Mouse (Mus musculus) MEL (cell line): Measurements from ENCODE around the gene Dock9. TPM values are rescaled to one million over a fixed set of nuclear protein-coding genes. Genes with fewer than 3 reads are reported as not detected.

Source experiments
- DNase-seq: peaks from one replicate; pipeline ENCODE4 v3.0.0; 2011; ENCODE audit warnings: low read depth, low spot score
- H3K27ac ChIP-seq: 2 replicates; pipeline ENCODE4 v1.5.1; 2012; ENCODE audit warnings: low read depth, mild to moderate bottlenecking, control low read depth, low read length, moderate library complexity; ENCODE audit not compliant: control insufficient read depth
- H3K27me3 ChIP-seq, 2 experiments: fragments of 150-350 bp in 1 of 2; sonication (generic) in 1 of 2; 2 replicates each; pipeline ENCODE4 v1.6.1; 2012; ENCODE audit warnings: low read length in 2 of 2, mild to moderate bottlenecking in 2 of 2, improper control_type of control experiment in 1 of 2, moderate library complexity in 1 of 2; ENCODE audit not compliant: insufficient read depth in 2 of 2, control insufficient read depth in 1 of 2
- H3K36me3 ChIP-seq, 2 experiments: 2 replicates each; pipeline ENCODE4 v1.6.1; 2012 to 2014; ENCODE audit warnings: low read length in 2 of 2, improper control_type of control experiment in 1 of 2, inconsistent platforms in 1 of 2, mild to moderate bottlenecking in 1 of 2; ENCODE audit not compliant: insufficient read depth in 2 of 2, control insufficient read depth in 1 of 2
- H3K4me1 ChIP-seq, 2 experiments: fragments of 150-350 bp in 1 of 2; sonication (generic) in 1 of 2; 2 replicates each; pipeline ENCODE4 v1.6.1; 2012; ENCODE audit warnings: low read length in 2 of 2, improper control_type of control experiment in 1 of 2, mild to moderate bottlenecking in 1 of 2; ENCODE audit not compliant: insufficient read depth in 2 of 2, control insufficient read depth in 1 of 2
- H3K4me3 ChIP-seq, 2 experiments: fragments of 150-350 bp in 1 of 2; sonication (generic) in 1 of 2; 2 replicates each; pipeline ENCODE4 v1.5.1; 2012; ENCODE audit warnings: low read depth in 2 of 2, low read length in 2 of 2, mild to moderate bottlenecking in 2 of 2, moderate library complexity in 2 of 2, control low read depth in 1 of 2, improper control_type of control experiment in 1 of 2; ENCODE audit not compliant: control insufficient read depth in 1 of 2, insufficient read depth in 1 of 2
- H3K79me2 ChIP-seq: 2 replicates; pipeline ENCODE4 v1.6.1; 2012; ENCODE audit warnings: mild to moderate bottlenecking, low read length, moderate library complexity; ENCODE audit not compliant: control insufficient read depth, poor library complexity, insufficient read depth
- H3K9ac ChIP-seq: 2 replicates; pipeline ENCODE4 v1.6.1; 2012; ENCODE audit warnings: low read depth, mild to moderate bottlenecking, control low read depth, low read length, moderate library complexity; ENCODE audit not compliant: control insufficient read depth, poor library complexity, severe bottlenecking
- H3K9me3 ChIP-seq: fragments of 150-350 bp; sonication (generic); replicated peaks from 2 replicates; pipeline ENCODE4 v1.6.1; 2012; ENCODE audit warnings: mild to moderate bottlenecking, low read length, improper control_type of control experiment, moderate library complexity; ENCODE audit not compliant: insufficient read depth
- BHLHE40 ChIP-seq: IDR thresholded peaks from 2 replicates; pipeline ENCODE4 v1.6.1; 2012; ENCODE audit warnings: low read depth, mild to moderate bottlenecking, inconsistent platforms, low read length, improper control_type of control experiment, borderline replicate concordance
- CTCF ChIP-seq, 3 experiments: IDR thresholded peaks in 2 of 3; conservative IDR thresholded peaks in 1 of 3; 2 replicates each; pipeline ENCODE4 v1.5.1; 2011 to 2012; ENCODE audit warnings: low read length in 3 of 3, low read depth in 2 of 3, mild to moderate bottlenecking in 2 of 3, improper control_type of control experiment in 1 of 3, inconsistent platforms in 1 of 3, mixed read lengths in 1 of 3, moderate library complexity in 1 of 3; ENCODE audit not compliant: control insufficient read depth in 1 of 3, insufficient read depth in 1 of 3, poor library complexity in 1 of 3, severe bottlenecking in 1 of 3
- EP300 ChIP-seq, 2 experiments: IDR thresholded peaks; 2 replicates each; pipeline ENCODE4 v1.6.1; 2011; ENCODE audit warnings: improper control_type of control experiment in 2 of 2, low read length in 2 of 2, low read depth in 1 of 2, mild to moderate bottlenecking in 1 of 2
- GABPA ChIP-seq: IDR thresholded peaks from 2 replicates; pipeline ENCODE4 v1.6.1; 2012; ENCODE audit warnings: low read depth, mild to moderate bottlenecking, inconsistent platforms, low read length, improper control_type of control experiment, moderate library complexity
- HCFC1 ChIP-seq: IDR thresholded peaks from 2 replicates; pipeline ENCODE4 v1.6.1; 2012; ENCODE audit warnings: low read depth, mild to moderate bottlenecking, inconsistent platforms, low read length, improper control_type of control experiment, moderate library complexity
- JUND ChIP-seq: IDR thresholded peaks from 2 replicates; pipeline ENCODE4 v1.6.1; 2011; ENCODE audit warnings: low read depth, mild to moderate bottlenecking, improper control_type of control experiment, low read length
- KAT2A ChIP-seq: conservative IDR thresholded peaks from 2 replicates; pipeline ENCODE4 v1.6.1; 2012; ENCODE audit warnings: low read depth, low read length, improper control_type of control experiment, inconsistent platforms
- MAX ChIP-seq: IDR thresholded peaks from 2 replicates; pipeline ENCODE4 v1.6.1; 2011; ENCODE audit warnings: low read length, improper control_type of control experiment
- MEF2A ChIP-seq: IDR thresholded peaks from 2 replicates; pipeline ENCODE4 v1.6.1; 2014; ENCODE audit warnings: low read depth, mild to moderate bottlenecking, inconsistent platforms, low read length, improper control_type of control experiment; ENCODE audit not compliant: poor library complexity, insufficient replicate concordance, severe bottlenecking; ENCODE audit errors: extremely low read depth
- MXI1 ChIP-seq: IDR thresholded peaks from 2 replicates; pipeline ENCODE4 v1.6.1; 2011; ENCODE audit warnings: mild to moderate bottlenecking, low read depth, low read length, improper control_type of control experiment
- NELFE ChIP-seq: IDR thresholded peaks from 2 replicates; pipeline ENCODE4 v1.6.1; 2011; ENCODE audit warnings: low read depth, low read length, improper control_type of control experiment
- RAD21 ChIP-seq: IDR thresholded peaks from 2 replicates; pipeline ENCODE4 v1.6.1; 2011; ENCODE audit warnings: mild to moderate bottlenecking, low read depth, low read length, improper control_type of control experiment
- SIN3A ChIP-seq: IDR thresholded peaks from 2 replicates; pipeline ENCODE4 v1.6.1; 2012; ENCODE audit warnings: low read length, improper control_type of control experiment, inconsistent platforms
- TAL1 ChIP-seq: IDR thresholded peaks from 2 replicates; pipeline ENCODE4 v1.6.1; 2012; ENCODE audit warnings: mild to moderate bottlenecking, inconsistent platforms, low read length, moderate library complexity, mixed read lengths
- TCF12 ChIP-seq: IDR thresholded peaks from 2 replicates; pipeline ENCODE4 v1.6.1; 2014; ENCODE audit warnings: low read depth, mild to moderate bottlenecking, inconsistent platforms, low read length, improper control_type of control experiment, moderate library complexity
- USF1 ChIP-seq: IDR thresholded peaks from 2 replicates; pipeline ENCODE4 v1.6.1; 2014; ENCODE audit warnings: low read depth, mild to moderate bottlenecking, inconsistent platforms, low read length, improper control_type of control experiment, moderate library complexity
- USF2 ChIP-seq, 2 experiments: IDR thresholded peaks; 2 replicates each; pipeline ENCODE4 v1.6.1; 2011 to 2012; ENCODE audit warnings: improper control_type of control experiment in 2 of 2, low read length in 2 of 2, borderline replicate concordance in 1 of 2, inconsistent platforms in 1 of 2, low read depth in 1 of 2, mild to moderate bottlenecking in 1 of 2; ENCODE audit not compliant: insufficient read depth in 1 of 2
- ZC3H11A ChIP-seq: IDR thresholded peaks from 2 replicates; pipeline ENCODE4 v1.6.1; 2012; ENCODE audit warnings: low read depth, mild to moderate bottlenecking, inconsistent platforms, low read length, improper control_type of control experiment
- ZMIZ1 ChIP-seq: IDR thresholded peaks from 2 replicates; pipeline ENCODE4 v1.6.1; 2012; ENCODE audit warnings: low read depth, mild to moderate bottlenecking, inconsistent platforms, low read length, improper control_type of control experiment, moderate library complexity
- polyA plus RNA-seq, 2 experiments: library from polyadenylated mRNA; stranded (reverse) in 1 of 2; unstranded in 1 of 2; fragments of >175 nt in 1 of 2; fragments of >200 nt in 1 of 2; gene quantifications; 2 replicates each; pipeline versions ENCODE4 v1.2.1 to v1.2.4; 2012; ENCODE audit warnings: low replicate concordance in 2 of 2, low read depth in 1 of 2; ENCODE audit not compliant: insufficient read length in 2 of 2, insufficient read depth in 1 of 2, missing spikeins in 1 of 2
- total RNA-seq: library from RNA; depleted of rRNA; stranded (reverse); fragments of 300-350 nt; gene quantifications from 2 replicates; pipeline ENCODE4 v1.2.3, GENCODE M21; 2012

Gene Dock9
- total and polyA plus RNA-seq, 3 experiments = 6.3 to 9.4 TPM; not detected in 1

GRCm38 (mm10) chr14:121825521-121826445, 28.1 kb upstream of the Dock9 start:
- DNase-seq = no peak
- Histone ChIP-seq H3K79me2 (no peaks in the 10 kb centered on the region), H3K27ac (no peak overlapping the region), H3K36me3 (no peaks in the 10 kb centered on the region), H3K27me3 (no peaks in the 10 kb centered on the region), H3K9me3 (no peaks in the 10 kb centered on the region), H3K4me1 (no peaks in the 10 kb centered on the region; a peak in 1 of 4 replicates), H3K4me3 (no peak overlapping the region), H3K9ac (no peak overlapping the region)
- no peak for TF ChIP-seq GABPA
- TF ChIP-seq JUND = no peak
- TF ChIP-seq USF2 (IDR thresholded peaks at IDR 0.05; ENCODE audit: borderline replicate concordance in 1 of 2, insufficient read depth in 1 of 2, low read depth in 1 of 2, low read length in 2 of 2) = no peak
- TF ChIP-seq TAL1 = no peak
- no peak for TF ChIP-seq USF1
- no peak for TF ChIP-seq CTCF (IDR thresholded peaks at IDR 0.05 in 2 of 3, conservative IDR thresholded peaks at IDR 0.05 in 1 of 3; ENCODE audit: control insufficient read depth in 1 of 3, insufficient read depth in 1 of 3, low read depth in 2 of 3, low read length in 3 of 3, poor library complexity in 1 of 3, severe bottlenecking in 1 of 3)
- TF ChIP-seq ZMIZ1 = no peak
- no peak for TF ChIP-seq RAD21
- no peak for TF ChIP-seq TCF12
- no peak for TF ChIP-seq BHLHE40
- no peak for TF ChIP-seq ZC3H11A
- TF ChIP-seq MAX = no peak
- no peak for TF ChIP-seq MEF2A
- TF ChIP-seq HCFC1 = no peak
- TF ChIP-seq MXI1 = no peak
- TF ChIP-seq EP300 (IDR thresholded peaks at IDR 0.05; ENCODE audit: low read depth in 1 of 2, low read length in 2 of 2) = no peak
- TF ChIP-seq NELFE = no peak
- no peak for TF ChIP-seq SIN3A
- no peak for TF ChIP-seq KAT2A
- TF ChIP-seq, all 39 proteins: peak for 0
